Mouse (Mus musculus) bone marrow macrophage, adult 2 months (primary cell): Measurements from ENCODE around the gene Slc29a2. TPM values are rescaled to one million over a fixed set of nuclear protein-coding genes. Genes with fewer than 3 reads are reported as not detected.

ENCODE experiments used
- H3K27ac ChIP-seq: 2 replicates; pipeline ENCODE4 v1.5.1; 2012; ENCODE audit warnings: low read depth, low read length; ENCODE audit not compliant: insufficient read depth
- H3K4me1 ChIP-seq: 2 replicates; pipeline ENCODE4 v1.6.1; 2012; ENCODE audit warnings: low read length; ENCODE audit not compliant: control insufficient read depth, insufficient read depth
- H3K4me3 ChIP-seq: 2 replicates; pipeline ENCODE4 v1.5.1; 2012; ENCODE audit warnings: mild to moderate bottlenecking, low read length, moderate library complexity; ENCODE audit not compliant: insufficient read depth
- CTCF ChIP-seq: IDR thresholded peaks from 2 replicates; pipeline ENCODE4 v1.5.1; 2012; ENCODE audit warnings: low read depth, mild to moderate bottlenecking, low read length, moderate library complexity
- POLR2A ChIP-seq: IDR thresholded peaks from 2 replicates; pipeline ENCODE4 v1.6.1; 2012; ENCODE audit warnings: mild to moderate bottlenecking, low read depth, low read length, borderline replicate concordance
- polyA plus RNA-seq: library from polyadenylated mRNA; stranded (reverse); fragments of >200 nt; gene quantifications from 2 replicates; pipeline ENCODE4 v1.2.4, GENCODE M21; 2012; ENCODE audit not compliant: missing spikeins, insufficient read depth, insufficient read length

The Slc29a2 gene
- polyA plus RNA-seq, 1 experiment, result 1.2 TPM

DNA sequence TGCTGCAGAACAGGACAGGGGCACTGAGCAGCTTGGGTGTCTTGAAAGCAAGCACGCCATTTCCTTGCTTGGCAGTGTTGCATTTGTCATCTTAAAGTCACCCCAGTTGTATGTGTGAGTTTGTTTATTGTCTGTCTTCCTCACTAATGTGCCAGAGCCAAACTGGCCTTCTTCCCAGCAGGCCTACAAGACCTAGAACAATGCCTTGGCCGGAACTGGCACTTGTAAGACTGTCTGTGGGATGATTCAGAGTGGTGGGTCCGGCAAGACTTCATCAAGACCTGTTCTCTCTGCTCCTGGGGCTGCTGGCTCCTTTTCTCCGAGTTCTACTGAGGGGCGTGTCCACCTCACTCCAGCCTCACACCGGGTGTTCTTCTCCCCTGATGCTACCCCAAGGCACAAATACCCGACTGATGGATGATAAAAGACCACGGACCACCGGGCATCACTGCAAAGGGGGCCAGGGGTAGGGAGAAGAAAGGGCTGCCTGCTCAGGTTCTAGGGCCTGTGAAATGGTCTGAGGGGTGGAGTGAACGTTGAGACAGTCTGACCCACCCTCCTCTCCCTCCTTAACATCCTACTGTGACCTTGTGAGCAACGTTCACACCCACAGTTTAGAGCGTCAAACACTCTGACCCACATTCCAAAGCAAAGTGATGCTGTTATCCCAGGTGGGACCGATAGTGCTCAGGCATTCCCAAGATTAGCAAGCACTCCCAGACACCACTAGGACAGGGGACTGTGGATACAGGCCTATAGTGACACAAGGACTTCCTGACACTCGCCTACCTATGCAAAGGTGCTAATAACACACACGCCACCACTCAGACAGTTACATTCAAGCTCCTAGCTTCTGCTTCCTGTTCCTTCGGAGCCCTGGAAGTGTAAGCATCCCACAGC, 34.5 kb downstream of the Slc29a2 start:
- H3K4me3 ChIP-seq, result no peak overlapping the region
- no peak overlapping the region for H3K27ac ChIP-seq
- no peaks in the 10 kb centered on the region for H3K4me1 ChIP-seq
- TF ChIP-seq CTCF (no peak), POLR2A (no peak)

DNA sequence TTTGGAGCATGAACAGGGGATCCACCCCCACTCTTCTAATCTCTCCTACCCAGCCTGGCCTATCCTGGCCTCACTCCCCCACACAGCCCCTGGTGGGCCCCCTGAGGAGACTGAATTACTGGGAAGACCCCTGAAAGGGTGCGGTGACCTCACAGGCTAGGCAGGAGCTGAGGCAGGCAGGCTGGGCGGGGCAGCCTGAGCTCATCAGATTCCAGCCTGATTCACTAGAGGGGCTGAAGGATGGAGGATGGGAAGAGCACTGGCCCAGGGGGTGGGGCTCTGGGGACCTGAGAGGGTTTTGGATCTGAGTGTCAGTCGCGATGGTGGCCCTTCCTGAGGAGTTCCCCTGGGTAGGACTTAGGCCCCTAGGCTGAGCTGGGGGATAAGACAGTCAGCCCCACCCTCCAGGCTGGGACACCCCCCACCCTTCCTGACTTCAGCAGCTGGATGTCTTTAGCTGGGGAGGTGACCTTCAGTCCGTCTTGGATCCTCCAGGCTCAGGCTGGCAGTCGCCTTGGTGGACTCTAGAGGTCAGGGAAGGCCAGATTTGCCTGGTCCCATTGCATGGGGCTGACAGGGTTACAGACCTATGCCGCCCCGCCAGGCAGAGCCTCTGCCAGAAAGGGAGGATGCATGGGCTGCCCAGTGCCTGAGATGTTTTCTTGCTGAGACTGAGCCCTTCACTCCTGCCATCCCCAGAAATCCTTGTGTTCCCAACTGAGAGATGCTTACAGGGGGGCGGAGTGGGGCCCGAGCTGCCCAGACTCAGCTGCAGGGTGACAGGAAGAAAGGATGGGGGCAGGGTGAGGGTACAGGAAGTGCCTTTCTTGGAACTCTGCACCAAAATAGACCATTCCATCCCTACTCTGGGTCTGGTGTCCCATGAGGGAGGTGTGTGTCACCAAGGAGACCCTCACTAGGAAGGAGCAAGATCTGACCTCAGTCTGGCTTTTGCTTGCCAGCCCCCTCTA, 35.4 kb downstream of the Slc29a2 start:
- no peaks in the 10 kb centered on the region for H3K4me1 ChIP-seq
- no peak overlapping the region for H3K4me3 ChIP-seq
- no peak overlapping the region for H3K27ac ChIP-seq
- TF ChIP-seq CTCF (no peak), POLR2A (no peak)

DNA sequence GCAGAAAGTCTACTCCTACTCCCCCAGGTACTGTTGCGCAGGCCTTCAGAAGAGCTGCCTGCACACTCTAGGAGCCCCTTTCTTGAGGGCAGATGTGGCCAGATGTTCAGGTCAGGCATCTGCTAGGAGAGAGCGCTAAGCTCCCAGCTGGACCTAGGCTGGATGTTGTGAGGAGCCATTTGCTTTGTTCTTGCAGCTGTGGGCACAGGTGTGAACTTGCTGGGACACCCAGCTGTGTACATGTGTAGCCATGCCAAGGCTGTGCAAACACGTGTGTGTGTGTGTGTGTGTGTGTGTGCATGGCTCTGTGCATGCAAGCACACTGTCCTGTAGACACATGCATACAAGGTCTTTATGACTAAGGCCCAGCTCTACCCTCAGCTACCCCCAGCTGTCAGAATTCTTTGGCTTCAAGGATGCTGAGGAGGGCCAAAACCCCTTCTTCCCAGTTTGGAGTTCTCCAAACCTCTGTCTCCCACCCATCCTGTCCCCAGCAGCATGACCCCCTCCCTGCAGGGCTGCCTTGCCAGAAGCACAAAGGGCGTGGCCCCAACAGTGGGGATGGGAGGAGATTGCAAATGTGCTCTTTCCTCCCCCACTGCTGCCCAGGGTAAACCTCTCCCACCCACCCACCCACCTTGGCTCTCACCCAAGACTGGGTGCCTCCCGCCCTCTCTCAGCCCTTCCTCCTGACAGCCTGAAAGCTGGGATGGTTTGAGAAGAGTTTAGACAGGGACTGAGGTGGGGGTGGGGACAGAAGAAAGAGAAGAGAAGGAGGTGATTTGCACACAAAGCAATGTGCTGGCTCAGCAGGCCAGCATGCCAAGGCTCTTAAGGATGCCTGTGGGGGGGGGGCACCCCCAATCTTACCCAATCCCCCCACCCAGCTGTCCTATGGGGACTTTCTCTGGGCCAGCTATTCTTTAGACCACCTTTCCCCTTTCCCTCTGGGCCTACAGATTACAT, 37.0 kb downstream of the Slc29a2 start:
- TF ChIP-seq POLR2A, result no peak
- no peak for TF ChIP-seq CTCF
- H3K4me1 ChIP-seq, result no peaks in the 10 kb centered on the region
- H3K27ac ChIP-seq, result no peak overlapping the region
- no peak overlapping the region for H3K4me3 ChIP-seq

GRCm38 (mm10) chr19:5062041-5062440, 38.4 kb downstream of the Slc29a2 start:
- no peak overlapping the region for H3K27ac ChIP-seq
- H3K4me1 ChIP-seq, result no peaks in the 10 kb centered on the region

DNA sequence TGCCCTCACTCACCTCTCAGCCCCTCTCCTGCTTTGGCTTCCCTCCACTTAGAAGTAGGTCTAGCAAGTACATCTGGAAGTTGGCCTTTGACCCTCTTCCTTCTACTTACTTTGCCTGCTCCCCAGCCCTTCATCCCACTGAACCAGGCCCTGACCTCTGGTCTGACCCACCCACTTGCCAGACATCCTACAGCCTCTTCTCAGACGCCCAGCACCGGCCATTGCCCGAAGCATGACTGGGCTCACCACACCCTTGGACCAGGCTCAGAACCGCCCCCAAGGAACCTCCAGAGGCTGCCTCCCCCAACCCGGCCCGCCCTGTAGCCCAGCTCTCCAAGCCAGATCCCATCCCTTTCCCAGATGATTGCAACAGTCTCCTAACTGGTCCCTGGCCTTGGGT, 38.8 kb downstream of the Slc29a2 start:
- H3K27ac ChIP-seq, result no peak overlapping the region
- H3K4me3 ChIP-seq, result no peak overlapping the region
- TF ChIP-seq POLR2A, result no peak
- TF ChIP-seq CTCF, result no peak
- no peaks in the 10 kb centered on the region for H3K4me1 ChIP-seq

More at GRCm38 (mm10) chr19:5062041-5062440, 38.4 kb downstream of the Slc29a2 start:
- TF ChIP-seq POLR2A (no peak), CTCF (no peak)
- no peak overlapping the region for H3K4me3 ChIP-seq

- Histone ChIP-seq H3K4me3 (no peak overlapping the region), H3K4me1 (no peaks in the 10 kb centered on the region), H3K27ac (no peak overlapping the region)
- TF ChIP-seq CTCF (no peak), POLR2A (no peak)
These were observed 41.4 kb downstream of the Slc29a2 start for GRCm38 (mm10) chr19:5065104-5065503.

DNA sequence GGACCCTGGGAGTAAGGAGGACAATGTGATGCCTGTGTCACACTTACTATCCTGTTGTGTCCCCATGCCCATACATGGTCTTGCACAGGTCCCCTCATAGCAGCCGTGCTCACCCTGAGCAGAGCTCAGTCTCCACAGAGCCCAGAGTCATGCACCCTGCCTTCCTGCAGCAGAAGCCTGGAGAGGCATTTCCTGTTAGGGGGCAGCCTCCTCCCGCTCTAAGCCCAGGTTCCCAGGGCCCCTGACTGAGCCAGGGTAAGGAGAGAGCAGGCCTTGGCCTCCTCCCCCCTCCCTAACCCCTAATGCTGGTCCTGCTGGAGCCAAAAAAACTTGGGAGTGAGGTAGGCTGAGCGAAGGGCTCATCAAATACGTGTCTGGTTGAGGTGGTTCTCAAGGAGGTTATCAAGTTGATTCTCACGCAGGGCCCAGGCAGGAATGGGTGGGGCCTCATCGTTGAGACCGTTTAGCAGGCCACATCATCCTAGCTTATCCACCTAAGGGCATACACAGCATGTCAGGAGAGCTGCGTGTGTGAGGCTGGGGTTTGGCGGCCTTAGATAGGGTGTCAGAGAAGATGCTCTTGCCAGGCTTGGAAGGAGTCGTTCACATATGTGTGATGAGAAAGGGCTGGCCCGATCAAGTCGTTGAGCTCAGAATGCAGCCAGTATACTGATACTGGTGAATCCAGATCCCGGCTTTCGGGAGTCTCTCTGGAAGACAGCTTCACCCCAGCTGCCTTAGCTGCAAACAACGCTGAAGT, 43.6 kb downstream of the Slc29a2 start:
- TF ChIP-seq CTCF (no peak), POLR2A (no peak)
- no peak overlapping the region for H3K27ac ChIP-seq
- peaks cover under 1% of the 10 kb centered on the region; the same call in 1 of the 2 replicates for H3K4me1 ChIP-seq
- H3K4me3 ChIP-seq, result no peak overlapping the region

DNA sequence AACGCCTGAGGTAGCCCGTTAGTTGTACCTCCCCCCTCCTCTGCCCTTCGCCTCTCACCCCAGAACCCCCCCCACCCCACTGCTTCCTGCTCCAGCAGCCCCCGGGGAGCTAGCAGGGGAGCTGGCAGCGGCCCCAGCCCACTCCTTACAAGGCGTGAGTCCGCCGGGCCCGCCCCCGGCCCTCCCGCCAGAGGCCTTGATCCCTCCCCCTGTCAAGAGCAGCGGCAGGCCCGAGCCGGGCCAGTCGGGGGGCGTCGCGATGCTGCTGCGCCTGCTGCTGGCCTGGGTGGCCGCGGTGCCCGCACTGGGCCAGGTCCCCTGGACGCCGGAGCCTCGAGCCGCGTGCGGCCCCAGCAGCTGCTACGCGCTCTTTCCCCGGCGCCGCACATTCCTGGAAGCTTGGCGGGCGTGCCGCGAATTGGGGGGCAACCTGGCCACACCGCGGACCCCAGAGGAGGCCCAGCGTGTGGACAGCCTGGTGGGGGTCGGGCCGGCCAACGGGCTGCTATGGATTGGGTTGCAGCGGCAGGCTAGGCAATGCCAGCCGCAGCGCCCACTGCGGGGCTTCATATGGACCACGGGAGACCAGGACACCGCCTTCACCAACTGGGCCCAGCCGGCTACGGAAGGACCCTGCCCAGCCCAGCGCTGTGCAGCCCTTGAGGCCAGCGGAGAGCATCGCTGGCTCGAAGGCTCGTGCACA, 44.4 kb downstream of the Slc29a2 start, which contains the start of gene Cd248:
Gene Cd248 (plus strand): TSS at position 212 of the 703 bp plus-strand sequence.
- H3K4me1 ChIP-seq, result peaks cover 6% of the 10 kb centered on the region; the same call in 1 of the 2 replicates
- no peak within 1 kb of the TSS for H3K4me3 ChIP-seq
- no peak within 1 kb of the TSS for H3K27ac ChIP-seq
- TF ChIP-seq CTCF (no peak), POLR2A (no peak)
